Mouse (Mus musculus): ENCODE data around the gene Ehd4. TPM values are rescaled to one million over a fixed set of nuclear protein-coding genes. Genes with fewer than 3 reads are reported as not detected.

Ehd4 gene
- polyA plus RNA-seq (2014; fragmentation: Illumina TruSeq; extraction: RNeasy Lipid Tissue Mini Kit (QIAGEN cat#74804); ENCODE audit: low read depth, low replicate concordance), result 25.4 TPM

GRCm38 (mm10) chr2:120154361-120154894 is at the start of gene Ehd4:
TSS of gene Ehd4 (minus strand) at chr2:120154606.

Other genes starting within 250 kb of the Ehd4 start
- 1.6 TPM for gene Mapkbp1, start 181.9 kb downstream of the Ehd4 start, polyA plus RNA-seq (2014; fragmentation: Illumina TruSeq; extraction: RNeasy Lipid Tissue Mini Kit (QIAGEN cat#74804); ENCODE audit: low read depth, low replicate concordance)
- gene Jmjd7, start 127.1 kb downstream of the Ehd4 start, polyA plus RNA-seq (2014; fragmentation: Illumina TruSeq; extraction: RNeasy Lipid Tissue Mini Kit (QIAGEN cat#74804); ENCODE audit: low read depth, low replicate concordance), result not detected
- not detected for gene Gm28042, start 127.1 kb downstream of the Ehd4 start, polyA plus RNA-seq (2014; fragmentation: Illumina TruSeq; extraction: RNeasy Lipid Tissue Mini Kit (QIAGEN cat#74804); ENCODE audit: low read depth, low replicate concordance)
- 0.28 TPM for gene Pla2g4b, start 121.2 kb downstream of the Ehd4 start, polyA plus RNA-seq (2014; fragmentation: Illumina TruSeq; extraction: RNeasy Lipid Tissue Mini Kit (QIAGEN cat#74804); ENCODE audit: low read depth, low replicate concordance)
- not detected for gene Pla2g4e, start 90.7 kb upstream of the Ehd4 start, polyA plus RNA-seq (2014; fragmentation: Illumina TruSeq; extraction: RNeasy Lipid Tissue Mini Kit (QIAGEN cat#74804); ENCODE audit: low read depth, low replicate concordance)
- gene Pla2g4d, start 134.6 kb upstream of the Ehd4 start, polyA plus RNA-seq (2014; fragmentation: Illumina TruSeq; extraction: RNeasy Lipid Tissue Mini Kit (QIAGEN cat#74804); ENCODE audit: low read depth, low replicate concordance), result not detected
- not detected for gene Pla2g4f, start 159.6 kb upstream of the Ehd4 start, polyA plus RNA-seq (2014; fragmentation: Illumina TruSeq; extraction: RNeasy Lipid Tissue Mini Kit (QIAGEN cat#74804); ENCODE audit: low read depth, low replicate concordance)
- 16.1 TPM for gene Vps39, start 198.5 kb upstream of the Ehd4 start, polyA plus RNA-seq (2014; fragmentation: Illumina TruSeq; extraction: RNeasy Lipid Tissue Mini Kit (QIAGEN cat#74804); ENCODE audit: low read depth, low replicate concordance)
- gene Ganc, start 249.3 kb upstream of the Ehd4 start, polyA plus RNA-seq (2014; fragmentation: Illumina TruSeq; extraction: RNeasy Lipid Tissue Mini Kit (QIAGEN cat#74804); ENCODE audit: low read depth, low replicate concordance), result 34.0 TPM
- 63.3 TPM for gene Tmem87a, start 249.5 kb upstream of the Ehd4 start, polyA plus RNA-seq (2014; fragmentation: Illumina TruSeq; extraction: RNeasy Lipid Tissue Mini Kit (QIAGEN cat#74804); ENCODE audit: low read depth, low replicate concordance)